Mouse (Mus musculus): ENCODE results near the gene Scarb2.

GRCm38 (mm10) chr5:92413982-92414375, 92.7 kb downstream of the Scarb2 start:
- TF ChIP-seq CTCF (conservative IDR thresholded peaks at IDR 0.05; ENCODE audit: low read length) (no peak), NANOG (IDR thresholded peaks at IDR 0.05; ENCODE audit: borderline replicate concordance, low read length) (no peak), POU5F1 (IDR thresholded peaks at IDR 0.05; ENCODE audit: borderline replicate concordance, low read length) (no peak)

Data from E14TG2a.4 (cell line).